Mouse (Mus musculus) spleen, postnatal 14 days (tissue): ENCODE measurements around the gene Gm10842.
"Not testable (repeated sequence)": the region's sequence is repeated elsewhere in the genome, so short reads cannot be mapped to it uniquely, and the experiment has no call there.

Experiments used
- DNase-seq, 2 experiments: peaks; one replicate each; pipeline ENCODE4 v3.0.0; 2021 to 2022; ENCODE audit warnings: low spot score in 2 of 2

Gm10842 gene

DNA sequence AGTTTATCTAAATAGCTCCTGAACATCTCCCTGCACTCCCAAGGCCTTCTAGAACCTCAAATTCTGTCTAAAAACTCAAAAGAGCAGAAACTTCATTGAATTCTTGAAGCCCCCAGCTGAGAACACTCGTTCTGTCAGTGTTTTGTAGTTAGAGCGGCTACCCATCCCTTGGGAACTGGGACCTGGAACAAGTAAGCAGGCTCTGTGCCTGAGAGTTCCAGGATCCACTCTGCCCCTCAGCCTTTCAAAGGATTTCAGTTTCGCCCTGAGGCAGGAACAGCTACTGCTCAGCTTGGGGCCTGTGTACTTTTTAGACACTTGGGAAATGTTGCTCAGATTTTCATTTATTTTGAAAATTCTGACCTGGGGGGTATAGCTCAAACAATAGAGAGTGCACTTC lies at the start of gene Gm10842:
TSS of gene Gm10842 (plus strand) at position 301 of the 400 bp plus-strand sequence.
- DNase-seq: no peak

DNA sequence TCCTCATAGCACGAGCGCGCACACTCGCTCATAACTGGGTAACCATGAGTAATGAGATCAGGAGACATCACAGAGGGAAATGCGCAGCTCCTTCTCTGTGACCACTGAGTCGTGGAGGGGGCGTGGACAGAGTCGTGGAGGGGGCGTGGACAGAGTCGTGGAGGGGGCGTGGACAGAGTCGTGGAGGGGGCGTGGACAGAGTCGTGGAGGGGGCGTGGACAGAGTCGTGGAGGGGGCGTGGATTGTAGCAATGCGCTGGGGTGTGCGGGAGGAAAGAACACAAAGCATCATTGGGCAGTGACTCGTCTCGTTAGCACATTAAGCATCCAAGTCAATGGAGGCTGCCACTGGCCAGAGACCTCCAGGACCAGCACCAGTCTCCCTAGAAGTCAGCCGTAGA lies 34.2 kb upstream of the Gm10842 start:
- DNase-seq: not testable (repeated sequence)

DNA sequence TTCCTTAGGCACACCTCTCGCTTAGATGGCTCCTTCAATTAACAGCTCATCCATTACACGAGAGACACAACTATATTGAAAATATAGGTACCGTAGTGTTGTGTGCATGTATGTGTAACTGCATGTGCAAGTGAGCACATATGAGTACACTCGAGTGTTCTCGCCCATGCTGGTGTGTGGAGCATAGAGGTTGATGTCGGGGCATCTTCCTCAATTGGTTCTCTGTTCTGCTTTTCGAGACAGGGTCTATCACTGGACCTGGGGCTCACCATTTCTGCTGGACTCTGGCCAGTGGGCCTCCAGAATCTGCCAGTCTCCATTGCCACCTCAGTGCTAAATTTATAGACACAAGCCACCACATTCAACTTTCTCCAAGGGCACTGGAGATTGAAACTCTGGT lies 28.9 kb upstream of the Gm10842 start:
- no peak for DNase-seq

DNA sequence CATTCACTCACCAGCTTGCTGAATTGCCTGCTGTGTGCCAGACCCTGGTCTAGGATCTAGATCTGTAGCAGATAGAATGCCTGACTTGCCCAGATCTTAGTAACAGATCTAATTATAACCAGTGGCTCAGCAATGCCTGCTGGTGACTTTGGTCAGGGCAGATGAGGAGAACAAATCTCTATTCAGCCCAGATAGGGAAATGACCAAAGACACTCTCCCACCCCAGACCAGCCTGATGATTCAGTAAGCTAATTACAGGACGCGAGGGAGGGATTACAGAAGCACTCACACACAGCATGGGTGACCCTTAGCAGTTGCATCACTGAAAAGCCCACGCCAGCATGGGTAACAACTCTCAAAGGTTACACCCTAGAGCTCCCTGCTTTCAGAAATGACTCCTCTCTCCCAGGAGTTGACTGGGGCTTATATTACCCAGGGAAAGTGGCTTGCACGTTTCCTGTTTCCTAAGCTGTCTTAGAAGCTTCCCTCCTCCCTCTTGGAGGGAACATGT lies 26.1 kb upstream of the Gm10842 start:
- DNase-seq: no peak

DNA sequence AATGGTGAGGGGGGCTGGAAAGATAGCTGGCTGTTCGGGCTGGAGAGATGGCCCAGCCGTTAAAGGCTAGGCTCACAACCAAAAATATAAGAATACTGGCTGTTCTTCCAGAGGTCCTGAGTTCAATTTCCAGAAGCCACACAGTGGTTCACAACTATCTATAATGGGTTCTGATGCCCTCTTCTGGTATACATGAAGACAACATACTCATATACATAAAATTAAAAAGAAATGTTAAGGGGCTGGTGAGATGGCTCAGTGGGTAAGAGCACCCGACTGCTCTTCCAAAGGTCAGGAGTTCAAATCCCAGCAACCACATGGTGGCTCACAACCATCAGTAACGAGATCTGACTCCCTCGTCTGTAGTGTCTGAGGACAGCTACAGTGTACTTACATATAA lies 24.9 kb upstream of the Gm10842 start:
- DNase-seq: not testable (repeated sequence)

DNA sequence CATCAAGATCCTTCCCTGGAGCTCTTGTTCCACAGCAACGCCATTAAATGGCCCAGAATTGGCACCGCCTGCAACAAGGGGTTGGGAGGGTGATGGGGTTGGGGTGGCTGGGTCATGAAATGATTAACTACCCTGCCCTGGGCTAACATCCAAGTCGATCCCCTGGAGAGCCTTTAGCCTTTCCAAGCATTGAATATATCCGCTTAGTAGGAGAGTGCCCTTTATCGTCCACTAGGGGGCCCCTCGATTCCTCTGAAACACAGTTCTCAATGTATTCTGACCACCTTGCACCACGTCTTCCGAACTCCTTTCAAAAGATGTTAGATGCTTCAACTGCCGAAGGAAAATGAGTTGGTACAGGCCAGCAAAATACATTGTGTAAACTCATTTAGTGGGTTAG lies 22.7 kb upstream of the Gm10842 start:
- DNase-seq: peak in 1 of 2 experiments; percentile 42

DNA sequence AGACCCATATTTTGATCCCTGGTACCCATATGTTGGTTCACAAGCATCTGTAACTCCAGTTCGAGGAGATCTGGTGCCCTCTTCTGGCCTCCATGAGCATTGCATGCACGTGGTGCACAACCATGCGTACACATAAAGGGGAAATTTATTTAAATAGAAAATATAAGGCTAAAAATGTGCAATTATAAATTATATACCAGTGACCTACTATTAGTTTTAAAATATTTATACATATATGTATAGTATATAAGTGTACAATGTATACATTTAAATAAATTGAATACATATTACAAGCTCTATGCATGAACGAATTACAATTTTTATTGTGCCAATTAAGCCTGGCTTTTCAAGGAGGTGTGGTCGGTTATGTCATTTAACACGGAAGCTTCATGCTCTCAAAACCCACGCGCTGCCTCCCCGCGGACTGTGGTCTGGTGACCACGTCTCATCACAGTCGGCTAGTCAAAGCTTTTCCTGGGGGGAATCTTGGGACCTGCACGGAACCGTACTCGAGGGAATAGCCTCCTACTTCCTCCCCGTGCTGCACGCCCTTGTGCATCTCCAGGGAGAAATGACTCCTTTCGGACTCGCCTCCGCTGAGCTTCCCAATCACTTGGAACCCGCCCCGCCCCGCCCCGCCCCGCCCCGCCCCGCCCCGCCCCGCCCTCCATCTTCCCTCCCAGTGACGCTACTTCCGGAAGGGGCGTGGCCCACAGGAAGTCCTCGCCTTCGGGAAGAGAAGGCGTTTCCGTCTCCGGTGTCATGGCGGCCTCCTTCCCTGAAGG lies 20.8 kb upstream of the Gm10842 start, which contains the start of gene Mettl2:
TSS of gene Mettl2 (plus strand) at position 691 of the 785 bp plus-strand sequence.
- DNase-seq: peak; percentile 57 to 76

DNA sequence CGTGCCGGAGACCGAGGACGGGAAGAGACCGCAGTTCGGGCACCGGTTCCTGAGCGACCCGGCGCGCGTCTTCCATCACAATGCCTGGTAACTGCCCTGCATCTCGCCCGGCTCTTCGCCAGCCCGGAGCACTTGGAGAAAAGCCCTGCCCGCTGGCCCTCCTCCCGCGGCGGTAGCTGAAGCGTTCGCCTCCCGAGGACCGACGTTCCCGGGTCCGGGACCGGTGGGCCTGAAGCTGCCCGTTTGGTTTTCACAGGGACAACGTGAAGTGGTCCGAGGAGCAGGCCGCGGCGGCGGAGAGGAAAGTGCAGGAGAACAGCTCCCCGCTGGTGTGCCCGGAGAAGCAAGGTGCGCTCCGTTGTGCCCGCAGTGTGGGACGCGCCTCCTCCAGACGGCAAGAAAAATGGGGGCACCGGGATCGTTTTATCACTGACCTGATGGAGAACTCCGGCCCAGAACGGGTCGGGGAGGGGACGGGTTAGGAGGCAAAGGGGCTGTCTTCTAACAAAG lies 20.1 kb upstream of the Gm10842 start:
- DNase-seq: no peak

DNA sequence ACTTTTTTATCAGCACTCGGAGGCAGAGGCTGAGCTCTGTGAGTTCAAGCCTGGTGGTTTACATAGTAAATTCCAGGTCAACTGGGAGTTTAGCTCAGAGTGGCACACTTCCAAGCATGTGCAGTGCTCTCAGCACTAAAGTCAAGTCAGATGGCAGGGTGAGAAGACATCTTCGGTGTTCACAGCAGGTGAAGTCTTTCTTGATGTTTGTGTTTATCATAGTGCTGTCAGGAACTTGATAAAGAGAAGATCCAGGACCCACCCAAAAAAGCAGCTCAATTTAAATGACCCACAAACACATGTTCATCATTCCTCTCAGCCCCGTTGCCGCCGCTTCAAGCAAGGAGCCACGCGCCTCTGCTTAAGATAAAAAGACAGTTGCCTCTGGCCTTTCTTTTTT lies 11.0 kb upstream of the Gm10842 start:
- DNase-seq: no peak

DNA sequence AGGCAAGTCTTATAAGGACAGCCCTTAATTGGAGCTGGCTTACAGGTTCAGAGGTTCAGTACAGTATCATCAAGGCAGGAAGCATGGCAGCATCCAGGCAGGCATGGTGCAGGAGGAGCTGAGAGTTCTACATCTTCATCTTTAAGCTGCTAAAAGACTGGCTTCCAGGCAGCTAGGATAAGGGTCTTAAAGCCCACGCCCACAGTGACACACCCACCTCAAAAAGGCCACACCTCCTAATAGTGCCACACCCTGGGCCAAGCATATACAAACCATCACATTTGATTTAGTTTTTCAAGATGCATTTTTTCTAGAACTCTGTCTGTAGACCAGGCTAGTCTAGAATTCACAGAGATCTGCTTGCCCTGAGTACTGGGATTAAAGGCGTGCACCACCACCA lies 9.4 kb upstream of the Gm10842 start:
- not testable (repeated sequence) for DNase-seq

DNA sequence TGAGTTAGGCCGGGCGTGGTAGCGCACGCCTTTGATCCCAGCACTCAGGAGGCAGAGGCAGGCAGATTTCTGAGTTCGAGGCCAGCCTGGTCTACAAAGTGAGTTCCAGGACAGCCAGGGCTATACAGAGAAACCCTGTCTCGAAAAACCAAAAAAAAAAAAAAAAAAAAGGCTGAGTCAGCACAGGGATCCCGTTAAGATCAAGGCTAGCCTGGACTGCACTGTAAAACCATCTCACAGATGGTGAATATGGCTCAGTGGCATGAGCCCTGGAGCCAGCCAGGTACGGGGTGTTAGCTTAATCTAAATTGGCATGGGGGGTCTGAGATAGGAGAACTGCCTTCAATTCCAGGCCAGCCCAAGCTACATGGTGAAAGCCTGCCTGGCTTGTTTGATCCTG lies 6.2 kb upstream of the Gm10842 start:
- not testable (repeated sequence) for DNase-seq

DNA sequence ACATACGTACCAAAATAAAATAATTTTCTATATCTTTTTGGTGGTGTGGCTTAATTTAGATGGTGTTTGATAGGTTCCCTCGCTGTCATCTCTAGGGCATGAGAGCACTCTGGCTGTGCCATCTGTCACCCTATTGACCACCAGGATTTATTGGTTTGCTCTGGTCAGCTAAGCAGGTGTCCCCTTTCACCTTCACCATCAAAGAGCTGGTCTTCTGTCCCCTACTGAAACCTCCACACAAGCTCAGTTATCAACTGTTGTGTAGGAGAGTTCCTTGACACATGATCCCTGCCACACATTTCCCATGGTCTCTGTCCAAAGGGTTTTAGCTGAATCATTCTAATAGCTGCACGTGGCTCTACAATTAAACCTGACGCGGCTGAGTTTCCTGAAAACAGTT lies 5.6 kb upstream of the Gm10842 start:
- DNase-seq: no peak

DNA sequence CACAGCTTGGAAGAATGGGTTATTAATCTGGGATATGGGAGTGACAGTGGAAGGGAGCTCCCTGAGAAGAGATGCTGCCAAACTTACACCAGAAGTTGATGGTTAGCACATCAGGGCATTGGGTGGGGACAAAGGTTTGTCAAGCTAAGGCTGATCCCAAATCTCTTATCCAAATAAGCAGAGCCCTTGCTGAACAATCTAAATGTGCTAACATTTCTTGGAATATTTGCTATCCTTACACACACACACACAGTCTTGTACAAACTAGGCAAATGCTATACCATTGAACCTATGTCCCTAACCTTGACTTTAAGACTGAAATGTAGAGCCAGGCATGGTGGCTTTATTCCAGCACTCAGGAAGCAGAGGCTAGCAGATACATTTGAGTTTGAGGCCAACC lies 3.1 kb upstream of the Gm10842 start:
- no peak for DNase-seq

DNA sequence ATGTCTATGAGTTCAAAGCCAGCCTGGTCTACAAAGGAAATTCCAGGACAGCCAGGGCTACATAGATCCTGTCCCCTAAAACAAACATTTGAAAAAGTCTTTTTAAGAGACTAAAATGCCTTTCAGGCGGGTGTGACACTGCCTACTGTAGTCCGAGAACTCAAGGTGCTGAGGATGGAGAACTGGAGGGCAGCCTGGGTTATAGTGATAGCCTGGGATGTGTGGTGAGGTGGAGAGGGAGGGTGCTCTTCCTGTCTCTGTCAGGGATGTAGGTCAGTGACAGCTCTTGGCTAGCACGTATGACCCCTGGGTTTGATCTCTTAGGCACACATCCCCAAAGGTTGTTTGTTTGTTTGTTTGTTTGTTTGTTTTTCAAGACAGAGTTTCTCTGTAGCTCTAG lies 2.6 kb upstream of the Gm10842 start:
- DNase-seq: no peak

DNA sequence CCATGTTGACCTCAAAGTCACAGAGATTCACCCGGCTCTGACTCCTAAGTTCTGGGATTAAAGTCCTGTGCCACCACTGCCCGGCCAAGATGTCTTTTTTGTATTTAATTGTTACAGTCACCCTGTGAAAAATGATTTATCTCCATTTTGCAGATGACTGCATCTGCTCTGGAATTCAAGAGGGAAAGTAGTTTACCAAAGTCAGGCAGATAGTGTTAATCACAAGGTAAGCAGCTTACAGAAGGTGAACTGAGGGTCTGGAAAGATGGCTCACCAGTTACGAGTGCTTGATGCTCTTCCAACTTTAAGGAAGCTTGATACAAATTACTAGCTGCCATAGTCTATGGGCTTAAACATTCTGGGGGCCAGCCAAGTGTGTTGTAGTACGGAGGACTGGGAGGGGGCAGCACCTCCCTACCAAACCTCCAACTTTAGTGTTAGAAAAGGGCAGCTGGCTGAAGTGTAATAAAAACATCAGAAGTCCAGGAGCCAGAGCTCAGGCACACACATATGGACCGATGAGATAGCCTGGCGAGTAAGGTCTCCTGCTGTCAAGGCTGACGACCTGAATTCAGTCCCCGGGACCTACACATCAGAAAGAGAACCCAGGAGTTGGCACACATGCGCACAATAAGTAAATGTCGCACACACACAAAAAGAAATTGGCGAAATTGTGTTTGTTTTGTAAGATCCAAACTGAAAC lies 2.0 kb upstream of the Gm10842 start:
- DNase-seq: no peak

DNA sequence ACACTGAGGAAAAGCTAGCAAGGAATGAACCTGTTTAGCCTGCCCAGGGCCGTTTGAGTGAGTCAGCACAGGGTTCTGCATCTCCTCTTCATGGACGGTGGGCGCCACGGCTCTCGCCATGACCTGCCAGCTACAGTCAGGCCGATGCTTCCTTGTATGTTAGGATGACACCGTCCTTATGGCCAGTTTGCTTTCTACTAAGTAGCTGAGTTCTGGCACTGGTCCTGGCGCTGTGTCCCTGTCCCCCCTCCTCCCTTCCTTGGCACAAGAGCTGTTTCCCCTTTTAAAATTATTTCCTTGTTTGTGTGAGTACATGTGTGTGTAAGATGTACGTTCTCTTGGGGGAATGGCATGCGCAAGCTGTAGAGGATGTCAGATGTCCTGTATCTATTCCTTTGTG lies 1.5 kb upstream of the Gm10842 start:
- no peak for DNase-seq

DNA sequence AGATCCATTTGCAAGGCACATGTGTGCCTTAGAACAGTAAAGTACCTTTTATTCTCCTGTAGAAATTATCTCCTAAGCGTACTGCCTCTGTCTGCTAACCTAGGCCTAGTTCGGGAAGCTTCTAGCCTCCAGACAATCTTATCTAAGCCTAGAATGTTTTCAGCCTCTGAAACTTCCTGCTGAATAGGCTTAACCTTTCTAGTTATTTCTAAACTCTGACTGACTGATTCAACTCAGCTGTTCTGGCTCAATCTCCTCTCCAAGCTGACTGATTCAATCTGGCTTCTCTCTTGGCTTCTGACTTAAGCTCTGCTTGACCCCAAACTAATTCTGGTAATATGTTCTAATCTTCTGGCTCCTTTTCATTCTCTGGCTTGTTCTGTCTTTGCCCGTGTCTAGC lies 2.7 kb downstream of the Gm10842 start:
- DNase-seq: no peak

DNA sequence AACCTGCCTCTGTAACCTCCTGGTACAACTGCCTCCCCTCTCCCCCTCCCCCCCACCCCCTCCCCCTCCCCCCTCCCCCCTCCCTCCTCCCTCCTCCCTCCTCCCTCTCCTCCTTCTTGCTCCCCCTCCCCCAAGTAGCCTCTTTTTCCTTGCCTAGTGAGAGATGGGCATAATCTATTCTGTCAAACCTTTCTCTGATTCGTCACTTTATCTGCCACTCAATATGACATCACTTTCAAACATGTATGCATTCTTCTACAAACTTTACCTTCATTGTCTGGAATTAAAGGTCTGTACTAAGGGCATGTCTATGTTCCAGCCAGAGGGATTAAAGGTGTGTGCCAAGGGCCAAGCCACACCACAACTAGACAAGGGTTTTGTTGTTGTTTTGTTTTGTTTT lies 3.1 kb downstream of the Gm10842 start:
- DNase-seq: no peak

DNA sequence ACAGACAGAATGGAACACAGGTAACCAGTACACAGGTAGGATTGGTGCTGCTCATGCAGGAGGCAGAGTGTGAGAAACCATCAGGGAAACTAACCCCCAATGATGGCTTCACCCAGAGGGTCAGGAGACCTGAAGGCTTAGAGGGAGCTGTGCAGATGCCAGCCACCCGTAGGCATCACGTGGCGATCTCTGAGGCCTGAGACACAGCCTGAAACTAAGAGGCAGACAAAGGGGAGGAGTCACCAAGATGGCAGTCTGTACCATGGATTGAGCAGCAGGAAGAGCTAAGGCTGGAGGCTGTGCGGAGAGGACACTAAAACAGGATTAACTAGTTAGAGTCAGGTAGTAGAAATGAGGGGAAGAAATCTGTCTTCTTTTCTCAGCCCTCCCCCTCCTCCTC lies 4.0 kb downstream of the Gm10842 start:
- DNase-seq: no peak

DNA sequence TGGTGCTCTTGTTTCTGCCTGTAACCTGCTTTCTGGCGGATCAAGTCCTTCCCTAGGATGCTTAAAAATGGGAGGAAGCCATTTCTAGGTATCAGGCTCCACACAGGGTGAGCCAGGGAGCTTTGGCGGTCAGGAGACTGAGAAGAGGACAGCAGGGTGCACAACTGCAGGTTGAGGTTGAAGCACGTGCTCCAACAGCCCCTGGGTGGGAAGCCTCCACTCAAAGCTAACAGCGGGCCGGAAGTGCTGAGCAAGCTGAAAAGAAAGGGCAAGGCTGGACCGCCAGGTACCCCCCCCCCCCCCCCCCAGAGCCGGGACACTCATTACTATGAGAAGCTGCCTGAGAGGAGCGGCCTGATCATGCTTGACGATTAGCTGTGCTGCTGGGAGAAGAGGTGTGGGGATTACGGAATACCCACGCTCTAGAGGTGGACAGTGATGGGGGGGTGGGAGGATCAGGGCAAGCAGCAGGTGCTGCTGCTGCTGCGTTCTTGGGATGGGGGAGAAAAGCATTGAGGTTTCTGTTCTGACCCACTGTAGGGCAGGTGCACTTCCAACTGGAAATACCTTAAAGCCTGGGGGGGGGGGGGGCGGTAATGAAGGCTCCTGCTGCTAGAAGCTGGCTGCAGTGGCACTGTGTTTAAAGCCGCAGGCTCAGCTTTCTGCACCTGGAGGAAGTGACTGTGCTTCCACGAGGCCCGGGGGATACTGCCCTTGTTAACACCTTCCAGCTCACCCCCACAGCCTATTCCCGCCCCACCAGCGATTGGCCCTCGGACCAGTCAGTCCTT lies 4.7 kb downstream of the Gm10842 start:
- DNase-seq: no peak

DNA sequence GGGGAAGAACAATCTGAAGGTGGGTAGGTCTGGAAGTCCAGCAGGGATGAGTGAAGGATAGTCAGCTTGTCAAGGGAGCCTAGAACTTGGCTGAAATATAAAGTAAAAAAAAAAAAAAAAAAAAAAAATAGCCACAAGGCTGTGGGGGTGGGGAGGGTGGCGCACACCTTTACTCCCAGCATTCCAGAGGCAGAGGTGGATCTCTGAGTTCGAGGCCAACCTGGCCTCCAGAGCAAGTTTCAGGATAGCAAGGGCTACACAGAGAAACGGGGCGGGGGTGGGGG lies 5.3 kb downstream of the Gm10842 start:
- DNase-seq: no peak

DNA sequence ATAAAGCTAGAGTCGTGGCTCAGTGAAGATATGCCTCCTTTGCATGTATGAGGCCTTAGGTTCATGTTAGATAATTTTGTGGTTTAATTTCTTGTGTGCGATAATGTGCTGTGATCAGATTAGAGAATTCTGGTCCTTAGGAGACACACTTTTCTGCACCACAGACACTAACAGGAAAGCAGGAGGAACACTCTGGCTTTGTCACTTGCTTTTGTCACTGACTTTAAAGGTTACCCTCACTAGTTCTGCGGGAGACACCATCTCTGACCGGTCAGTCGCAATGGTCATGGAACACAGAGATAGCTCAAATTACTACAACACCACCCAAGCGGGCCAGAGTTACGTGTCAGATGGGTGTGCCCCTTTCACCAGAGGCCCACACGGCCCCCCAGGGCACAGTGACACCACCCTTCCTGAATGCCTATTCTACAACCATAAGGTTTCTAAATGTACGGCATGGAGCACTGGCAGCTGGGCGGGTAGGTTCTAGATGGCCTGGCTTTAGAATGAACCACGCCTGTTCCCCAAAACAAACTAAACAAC lies 5.7 kb downstream of the Gm10842 start:
- DNase-seq: no peak
